Mouse (Mus musculus) induced T-regulatory cell, adult 2 months (primary cell): ENCODE data around the gene Slc9a8.
A peak's percentile ranks its signal among the peaks of the same experiment; 100 is the strongest.
"Not testable (repeated sequence)": the region's sequence is repeated elsewhere in the genome, so short reads cannot be mapped to it uniquely, and the experiment has no call there.

Experiments used
- DNase-seq: peaks from one replicate; pipeline ENCODE4 v3.0.0-alpha.2; 2012; ENCODE audit warnings: low read depth

The Slc9a8 gene

GRCm38 (mm10) chr2:167421330-167422149 is at the start of gene Slc9a8:
Gene Slc9a8 (plus strand): TSS chr2:167421712.
- peak; percentile 92 for DNase-seq

GRCm38 (mm10) chr2:167373266-167373665 is 48.2 kb upstream of the Slc9a8 start:
- DNase-seq = no peak

DNA sequence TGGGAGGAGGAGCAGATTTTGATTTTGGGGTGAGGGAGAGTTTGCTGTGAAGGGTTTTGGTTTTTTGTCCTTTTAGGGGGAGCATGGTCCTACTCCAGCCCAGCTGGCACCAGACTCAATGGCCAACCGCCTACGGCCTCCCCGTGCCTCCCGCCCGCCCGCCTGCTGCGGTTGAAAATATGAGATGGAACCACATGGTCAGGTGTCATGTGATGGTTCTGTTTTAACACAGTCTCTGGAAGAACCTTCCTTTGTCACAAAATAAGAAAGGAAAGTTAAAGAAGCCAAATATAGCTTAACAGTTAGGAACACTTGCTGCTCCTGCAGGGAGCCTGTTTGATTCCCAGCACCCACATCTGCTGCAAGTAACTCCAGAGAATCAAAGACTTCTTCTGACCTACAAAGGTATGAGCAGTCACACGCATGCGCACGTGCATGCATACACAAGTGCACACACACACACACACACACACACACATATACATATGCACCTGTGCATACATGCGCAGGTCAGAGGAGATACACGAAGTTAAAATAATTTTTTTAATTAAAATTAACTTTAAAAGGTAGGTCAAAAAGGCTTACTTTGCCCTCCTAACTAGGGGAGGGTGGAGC is 47.2 kb upstream of the Slc9a8 start:
- DNase-seq = no peak

DNA sequence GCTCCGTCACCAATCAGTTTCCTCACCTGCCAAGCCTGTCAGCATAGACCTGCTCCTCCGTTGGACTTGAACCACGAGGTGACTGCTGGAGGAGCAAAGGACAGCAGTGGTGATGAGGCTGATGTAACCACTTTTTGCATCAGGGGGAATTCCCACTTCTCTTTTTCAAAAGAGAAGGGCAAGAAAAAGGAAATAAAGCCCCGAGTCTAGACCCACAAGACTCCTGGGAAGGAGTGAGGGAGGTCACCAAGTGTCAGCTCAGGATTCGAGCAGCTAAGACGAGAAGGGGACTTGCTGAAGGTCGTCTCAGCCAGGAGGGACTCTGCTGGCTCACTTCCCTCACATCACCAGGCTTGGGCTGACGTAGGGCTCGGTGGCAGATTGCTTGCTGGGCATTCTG is 46.4 kb upstream of the Slc9a8 start:
- DNase-seq = peak; percentile 64

- DNase-seq = no peak
These were observed 45.8 kb upstream of the Slc9a8 start for GRCm38 (mm10) chr2:167375688-167376087.

- no peak for DNase-seq
These were observed 45.4 kb upstream of the Slc9a8 start for GRCm38 (mm10) chr2:167376160-167376564.

- no peak for DNase-seq
These were observed 43.8 kb upstream of the Slc9a8 start for GRCm38 (mm10) chr2:167377697-167378096.

DNA sequence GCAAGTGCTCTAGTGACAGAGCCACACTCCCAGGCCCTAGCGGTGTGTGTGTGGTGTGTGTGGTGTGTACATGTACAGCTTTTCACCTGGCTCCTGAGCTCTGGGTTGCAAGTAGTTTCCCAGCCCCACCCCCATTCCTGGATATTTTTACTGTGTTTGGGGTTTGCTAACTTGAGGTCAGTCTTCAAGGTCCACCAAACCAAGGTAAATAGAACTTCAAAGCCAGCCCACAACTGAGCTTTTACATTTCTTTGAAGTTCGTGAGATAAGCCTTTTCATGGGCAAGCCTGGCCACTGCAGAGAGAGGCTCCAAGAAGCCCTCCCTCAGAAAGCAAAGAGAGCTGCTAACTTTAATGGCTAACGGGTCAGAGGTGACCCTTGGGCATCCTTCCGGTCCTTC is 42.5 kb upstream of the Slc9a8 start:
- DNase-seq = no peak

DNA sequence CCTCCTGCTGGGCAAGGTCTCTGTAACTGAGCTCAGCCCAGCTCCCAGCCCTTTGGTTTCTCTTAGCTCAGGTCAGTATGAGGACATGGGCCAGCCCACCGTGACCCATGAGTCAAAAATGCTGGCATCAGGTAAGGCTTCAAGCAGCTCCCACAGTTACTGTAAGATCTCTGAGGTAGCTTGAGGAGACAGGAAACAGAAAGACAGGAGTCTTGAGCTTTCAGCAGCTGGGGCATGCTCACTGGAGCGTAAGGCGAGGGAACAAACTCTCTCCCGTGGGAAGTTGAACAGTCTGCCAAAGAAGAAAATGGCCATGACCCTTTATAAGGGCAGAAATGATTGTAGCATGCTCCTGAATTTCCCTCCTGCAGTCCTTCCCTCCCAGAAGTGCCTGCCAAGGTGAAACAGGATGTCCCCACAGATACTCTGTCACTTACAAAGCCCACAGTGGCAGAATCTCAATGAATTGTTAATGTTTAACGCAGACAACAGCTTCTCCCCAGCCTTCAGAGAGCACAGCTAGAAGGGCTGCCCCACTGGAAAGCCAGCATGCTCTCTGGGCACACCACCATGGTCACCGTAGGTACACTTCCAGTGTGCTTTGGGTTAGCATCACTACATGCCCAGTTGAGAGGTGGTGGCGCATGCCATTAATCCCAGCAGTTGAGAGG is 40.8 kb upstream of the Slc9a8 start:
- DNase-seq = no peak

DNA sequence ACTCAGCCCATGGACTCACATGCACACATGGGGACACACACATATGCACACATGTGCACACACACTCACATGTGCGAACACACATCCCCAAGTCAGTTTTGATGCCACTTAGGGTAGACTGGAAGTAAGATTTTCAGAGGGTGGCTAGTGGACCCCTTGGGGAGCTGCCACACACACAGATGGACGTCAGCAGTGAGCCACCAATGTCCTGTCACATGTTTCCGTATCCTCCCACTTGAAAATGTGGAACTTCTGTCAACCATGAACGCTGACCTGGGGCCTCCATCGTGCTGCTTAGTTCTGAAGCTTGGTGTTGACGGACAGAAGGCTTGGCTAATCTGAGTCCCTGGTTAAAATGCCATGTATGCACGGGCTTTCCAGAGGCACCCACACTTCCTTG is 39.9 kb upstream of the Slc9a8 start:
- no peak for DNase-seq

- no peak for DNase-seq
These were observed 39.1 kb upstream of the Slc9a8 start for GRCm38 (mm10) chr2:167382389-167382788.

DNA sequence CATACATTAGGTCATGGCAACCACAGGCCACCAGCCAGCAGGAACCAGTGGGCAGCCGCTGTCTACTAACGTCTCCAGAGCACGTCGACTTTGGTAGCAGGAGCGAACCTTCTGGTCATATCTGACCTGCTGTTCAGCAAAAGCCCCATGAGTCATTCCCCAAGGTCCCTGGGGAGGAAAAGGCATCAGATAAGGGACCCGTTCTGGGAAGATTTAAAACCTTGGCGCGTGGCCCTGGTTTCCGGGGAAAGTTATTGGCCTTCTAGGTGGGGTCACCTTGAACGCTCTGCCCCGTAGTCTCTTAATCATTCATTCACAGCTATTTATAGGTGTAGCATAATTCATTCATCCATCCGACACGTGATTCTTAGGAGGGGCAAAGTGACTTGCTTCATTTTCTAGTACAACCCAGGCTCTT is 37.8 kb upstream of the Slc9a8 start:
- no peak for DNase-seq

GRCm38 (mm10) chr2:167386456-167386855 is 35.1 kb upstream of the Slc9a8 start:
- DNase-seq = no peak

GRCm38 (mm10) chr2:167386998-167387397 is 34.5 kb upstream of the Slc9a8 start:
- no peak for DNase-seq

- DNase-seq = no peak
These were observed 27.1 kb upstream of the Slc9a8 start for GRCm38 (mm10) chr2:167394426-167394825.

DNA sequence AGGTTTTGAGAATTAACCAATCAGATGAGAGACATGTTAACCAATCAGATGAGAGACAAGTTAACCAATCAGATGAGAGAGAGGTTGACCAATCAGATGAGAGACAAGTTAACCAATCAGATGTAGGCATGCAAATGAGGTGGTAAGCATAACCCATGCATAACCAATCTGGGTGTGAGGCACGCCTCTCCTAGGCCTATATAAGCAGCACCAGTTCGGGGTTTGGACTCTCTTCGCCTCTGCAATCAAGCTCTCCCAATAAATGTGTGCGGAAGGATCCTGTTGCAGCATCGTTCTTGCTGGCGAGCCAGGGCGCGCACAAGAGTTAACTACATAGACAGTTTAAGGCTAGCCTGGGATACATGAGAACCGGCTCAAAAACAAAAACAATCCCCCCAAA is 25.1 kb upstream of the Slc9a8 start:
- DNase-seq = not testable (repeated sequence)

DNA sequence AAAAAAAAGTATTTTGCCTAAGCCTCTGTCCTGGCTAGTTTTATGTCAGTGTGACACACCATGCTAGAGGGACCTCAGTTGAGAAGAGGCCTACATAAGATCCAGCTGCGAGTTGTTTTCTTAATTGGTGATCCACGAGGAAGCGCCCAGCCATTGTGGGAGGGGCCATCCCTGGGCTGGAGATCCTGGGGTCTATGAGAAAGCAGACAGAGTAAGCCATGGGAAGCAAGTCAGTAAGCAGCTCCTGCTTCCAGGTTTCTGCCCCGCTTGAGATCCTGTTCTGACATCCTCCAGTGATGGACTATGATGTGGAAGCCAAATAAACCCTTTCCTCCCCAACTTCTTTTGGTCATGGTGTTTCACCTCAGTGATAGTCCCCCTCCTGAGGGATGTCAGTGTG is 22.5 kb upstream of the Slc9a8 start:
- no peak for DNase-seq

- DNase-seq = no peak
These were observed 21.9 kb upstream of the Slc9a8 start for GRCm38 (mm10) chr2:167399646-167400045.

GRCm38 (mm10) chr2:167403085-167403484 is 18.4 kb upstream of the Slc9a8 start:
- DNase-seq = no peak

- no peak for DNase-seq
These were observed 16.2 kb upstream of the Slc9a8 start for GRCm38 (mm10) chr2:167405101-167405880.

DNA sequence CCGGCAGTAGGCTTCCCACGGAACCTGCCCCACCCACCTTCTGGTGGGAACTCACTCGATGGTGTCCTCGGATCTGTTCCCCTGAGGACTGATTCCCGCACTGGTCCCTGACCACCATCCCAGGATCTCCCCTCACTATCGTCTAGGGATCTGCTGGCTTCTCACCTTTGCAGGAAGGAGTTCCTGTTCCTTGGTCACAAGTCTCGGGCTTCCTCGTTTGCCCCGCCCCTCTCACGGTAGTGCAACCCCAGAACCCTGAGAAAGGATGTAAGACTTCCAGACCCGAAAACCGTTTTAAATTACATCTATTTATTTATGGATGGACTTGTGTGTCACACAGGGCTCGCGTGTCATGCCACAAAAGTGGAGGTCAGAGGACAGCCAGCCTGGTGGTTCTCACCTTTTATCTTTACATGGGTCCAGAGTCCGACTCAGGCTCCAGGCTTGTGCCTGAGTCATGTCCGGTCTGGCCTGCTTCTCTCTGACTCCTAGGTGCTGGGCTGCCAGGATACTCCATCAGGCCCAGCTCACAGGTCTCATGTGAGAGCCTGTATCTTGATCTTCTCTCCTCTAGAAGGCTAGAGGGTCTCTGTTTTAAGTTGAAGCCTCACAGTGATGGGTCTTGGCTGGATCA is 14.1 kb upstream of the Slc9a8 start:
- DNase-seq = no peak

DNA sequence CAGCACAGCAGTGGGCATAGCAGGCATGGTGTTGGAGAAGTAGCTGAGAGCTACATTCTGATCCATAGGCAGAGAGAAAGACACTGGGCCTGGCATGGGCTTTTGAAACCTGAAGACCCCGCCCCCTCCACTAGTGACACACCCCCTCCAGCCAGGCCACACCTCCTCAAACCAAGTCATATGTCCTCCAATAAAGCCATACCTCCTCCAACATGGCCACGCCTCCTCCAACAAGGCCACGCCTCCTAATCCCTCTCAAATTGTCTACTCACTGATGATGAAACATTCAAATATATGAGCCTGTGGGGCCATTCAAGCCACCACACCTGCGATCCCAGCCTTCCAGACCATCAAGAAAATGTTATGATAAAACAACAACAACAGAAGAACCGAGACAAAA is 7.1 kb upstream of the Slc9a8 start:
- DNase-seq = peak; percentile 31
